Mouse (Mus musculus): Measurements from ENCODE around the gene Taf1b.
A peak's percentile ranks its signal among the peaks of the same experiment; 100 is the strongest.

Gene Taf1b

GRCm38 (mm10) chr12:24603266-24603665, 105.1 kb downstream of the Taf1b start:
- no peaks in the 10 kb centered on the region for H3K27me3 ChIP-seq (ENCODE audit: control insufficient read depth, insufficient read depth, low read length, poor library complexity, severe bottlenecking)
- DNase-seq (ENCODE audit: low read depth, low spot score) = peak; percentile 72

GRCm38 (mm10) chr12:24606166-24606565, 108.0 kb downstream of the Taf1b start:
- no peak for DNase-seq (ENCODE audit: low read depth, low spot score)
- Histone ChIP-seq H3K27me3 (ENCODE audit: control insufficient read depth, insufficient read depth, low read length, poor library complexity, severe bottlenecking) (no peaks in the 10 kb centered on the region), H3K36me3 (ENCODE audit: control insufficient read depth, insufficient read depth, low read length, poor library complexity, severe bottlenecking) (no peaks in the 10 kb centered on the region; the same call in 1 of the 2 replicates)

More at GRCm38 (mm10) chr12:24603266-24603665, 105.1 kb downstream of the Taf1b start:
- H3K36me3 ChIP-seq (ENCODE audit: control insufficient read depth, insufficient read depth, low read length, poor library complexity, severe bottlenecking) = no peaks in the 10 kb centered on the region

Data from splenic B cell, adult 2 months (primary cell).